Mouse (Mus musculus) ZHBTc4 (cell line): ENCODE measurements around the gene Pltp.

ENCODE experiments used
- DNase-seq: peaks from one replicate; pipeline ENCODE4 v3.0.0-alpha.2; 2011; ENCODE audit warnings: low read depth, low spot score

The Pltp gene

DNA sequence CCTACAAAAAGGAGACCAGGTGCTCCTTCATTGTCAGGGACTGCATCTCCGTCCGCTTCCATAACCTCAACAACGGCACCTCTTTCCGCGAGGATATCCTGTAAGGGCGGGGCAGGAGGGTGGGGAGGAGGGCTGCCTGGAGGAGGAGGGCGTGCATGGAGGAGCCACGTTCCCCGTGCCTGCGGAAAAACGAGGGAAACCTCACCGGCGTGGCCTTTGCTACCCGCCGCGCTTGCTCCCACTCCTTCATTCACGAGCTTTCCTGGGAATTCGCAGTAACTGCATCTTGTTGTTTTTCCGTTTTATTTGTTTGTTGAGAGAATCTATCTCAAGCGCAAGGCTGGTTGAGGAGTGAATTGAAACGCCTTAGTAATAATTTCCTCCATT, 52.2 kb downstream of the Pltp start:
- no peak for DNase-seq

DNA sequence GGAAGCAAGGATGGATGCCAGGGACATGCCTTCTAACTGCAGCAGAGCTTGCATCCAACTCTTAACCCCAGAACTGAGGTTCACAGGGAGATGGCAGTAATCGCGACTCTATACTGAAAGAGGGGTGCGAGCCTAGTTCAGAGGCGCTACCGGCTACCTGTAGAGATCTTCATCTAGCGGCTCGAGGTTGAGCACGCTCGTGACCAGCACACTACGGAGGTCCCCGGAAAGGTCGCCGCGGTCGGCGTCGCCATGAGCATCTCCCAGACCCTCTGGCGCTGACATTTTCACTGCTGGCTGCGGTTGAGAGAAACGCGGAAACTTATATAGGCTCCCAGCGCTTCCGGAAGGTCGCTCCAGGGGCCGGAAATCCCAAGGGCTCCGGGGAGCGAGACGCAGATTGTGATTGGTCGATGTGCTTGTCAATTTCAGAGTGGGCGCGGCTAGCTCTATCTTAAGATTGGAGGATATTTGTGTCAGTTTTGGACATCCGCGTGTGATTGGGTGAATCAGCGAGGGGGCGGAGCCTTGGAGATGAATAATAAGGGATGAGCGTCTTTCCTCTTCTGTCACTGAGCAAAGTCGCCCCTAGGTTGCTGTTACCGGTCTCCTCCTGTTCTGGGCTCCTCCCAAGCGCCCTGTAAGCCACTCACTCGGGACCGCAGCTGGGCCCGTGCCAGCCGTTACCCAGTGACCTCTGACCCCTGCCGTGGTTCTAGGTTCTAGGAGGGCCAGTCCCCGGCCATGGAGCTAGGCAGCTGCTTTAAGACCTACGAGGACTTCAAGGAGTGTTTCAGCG, 52.8 kb downstream of the Pltp start, which contains the start of the genes Acot8 and Zswim3:
Acot8 (minus strand) TSS at position 350 of the 799 bp plus-strand sequence.
Zswim3 (plus strand) TSS at position 566 of the 799 bp plus-strand sequence.
- DNase-seq = peak; percentile 100

DNA sequence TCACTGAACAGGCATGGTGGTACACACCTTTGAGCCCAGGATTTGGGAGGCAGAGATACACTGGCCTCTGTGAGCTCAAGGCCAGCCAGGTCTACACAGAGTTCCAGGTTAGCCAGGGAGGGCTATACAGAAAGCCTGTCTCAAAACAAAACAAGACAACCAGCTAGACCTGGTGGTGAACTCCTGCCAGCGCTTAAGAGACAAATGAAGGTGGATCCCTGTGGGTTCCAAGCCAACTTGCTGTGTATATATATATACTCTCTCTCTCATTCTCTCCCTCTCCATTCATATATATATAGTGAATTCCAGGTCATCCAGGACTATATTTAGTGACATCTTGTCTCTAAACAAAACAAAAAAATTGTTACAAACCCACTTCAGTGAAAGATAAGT, 53.6 kb downstream of the Pltp start:
- no peak for DNase-seq

DNA sequence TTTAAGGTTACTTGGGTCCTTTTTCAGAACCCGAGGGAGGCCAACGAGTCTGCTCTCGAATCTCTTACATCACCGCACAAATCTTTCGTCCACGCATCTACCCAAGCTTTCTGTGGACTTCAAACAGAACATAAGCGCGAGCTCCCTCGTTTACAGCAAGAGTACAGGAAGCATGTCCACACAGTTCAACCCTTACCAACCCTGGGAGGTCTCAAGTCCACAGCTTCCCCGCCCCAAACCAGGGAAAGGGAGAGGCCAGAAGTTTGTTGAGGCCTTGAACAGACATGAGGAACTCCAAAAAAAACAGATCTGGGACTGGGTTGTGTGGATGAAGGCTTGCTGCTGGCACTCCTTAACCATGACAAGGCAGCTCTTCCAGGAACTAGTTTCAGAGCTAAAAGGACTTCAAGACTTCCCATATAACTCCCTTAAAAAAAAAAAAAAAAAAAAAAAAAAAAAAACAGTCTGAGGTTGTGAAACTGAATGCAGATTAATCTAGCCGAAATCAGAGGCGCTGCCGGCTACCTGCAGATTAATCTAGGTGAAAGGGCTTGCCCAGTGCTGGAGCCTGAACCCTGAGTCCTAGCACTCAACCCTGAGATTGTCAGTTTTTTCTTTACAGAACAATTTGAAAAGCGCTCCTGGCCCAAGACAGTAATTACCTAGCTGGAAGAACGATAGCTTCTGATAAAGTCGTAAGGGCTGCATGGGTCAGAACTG, 54.1 kb downstream of the Pltp start:
- no peak for DNase-seq

DNA sequence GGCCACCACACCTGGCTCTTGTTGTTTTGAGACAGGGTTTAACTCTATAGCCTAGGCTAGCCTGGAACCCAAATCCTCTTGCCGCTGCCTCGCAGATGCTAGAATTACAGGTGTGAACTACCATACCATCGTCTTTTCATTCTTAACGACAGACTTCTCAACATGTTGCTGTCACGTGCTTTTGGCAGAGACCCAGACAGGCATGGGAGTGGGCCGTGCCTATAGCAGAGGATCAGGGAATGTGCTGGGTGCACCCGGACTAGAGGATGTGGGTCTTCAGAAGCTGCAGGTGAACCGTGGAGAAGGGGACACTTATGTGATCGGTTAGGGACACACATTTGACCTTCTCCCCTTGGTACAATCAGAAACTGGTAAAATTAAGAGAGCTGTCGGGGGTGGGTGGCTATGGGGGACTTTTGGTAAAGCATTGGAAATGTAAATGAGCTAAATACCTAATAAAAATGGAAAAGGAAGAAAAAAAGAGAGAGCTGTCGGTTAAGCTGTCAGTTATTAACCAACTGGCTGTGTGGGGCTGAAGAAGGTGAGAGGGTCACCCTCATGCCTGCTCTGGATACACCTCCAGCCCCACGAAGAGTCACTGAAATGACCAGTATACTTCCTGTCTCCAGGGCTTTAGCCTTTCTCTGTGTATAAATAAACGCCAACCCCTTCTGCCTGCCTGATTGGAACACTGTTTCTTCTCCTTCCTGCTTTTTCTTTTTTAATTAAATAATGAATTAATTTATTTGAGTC, 57.1 kb downstream of the Pltp start:
- DNase-seq = no peak

DNA sequence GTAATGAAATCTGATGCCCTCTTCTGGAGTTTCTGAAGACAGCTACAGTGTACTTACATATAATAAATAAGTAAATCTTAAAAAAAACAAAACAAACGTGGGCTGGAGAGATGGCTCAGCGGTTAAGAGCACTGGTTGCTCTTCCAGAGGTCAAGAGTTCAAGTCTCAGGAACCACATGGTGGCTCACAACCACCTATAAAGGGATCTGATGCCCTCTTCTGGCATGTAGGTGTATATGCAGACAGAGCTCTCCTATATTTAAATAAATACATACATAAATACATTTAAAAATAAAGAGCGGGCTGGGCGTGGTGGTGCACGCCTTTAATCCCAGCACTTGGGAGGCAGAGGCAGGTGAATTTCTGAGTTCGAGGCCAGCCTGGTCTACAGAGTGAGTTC, 59.0 kb downstream of the Pltp start:
- peak; percentile 76 for DNase-seq

DNA sequence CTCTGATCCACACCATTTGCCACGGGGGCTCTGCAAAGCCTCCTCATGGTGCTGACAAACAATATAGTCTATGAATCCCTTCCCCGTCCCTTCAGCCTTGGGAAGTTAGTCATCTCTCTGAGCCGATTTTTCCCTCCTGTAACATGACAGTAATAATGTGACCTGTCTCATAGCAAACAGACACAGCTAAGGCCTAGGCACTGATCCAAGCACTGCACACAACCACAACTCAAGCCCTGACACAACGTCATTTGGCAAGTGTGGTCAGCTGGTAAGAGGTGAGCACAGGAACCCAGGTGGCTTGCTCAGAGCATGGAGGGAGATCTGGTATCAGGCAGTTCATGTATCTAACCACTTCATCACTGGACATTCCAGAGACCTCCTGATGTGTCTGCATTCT, 61.6 kb downstream of the Pltp start:
- no peak for DNase-seq

DNA sequence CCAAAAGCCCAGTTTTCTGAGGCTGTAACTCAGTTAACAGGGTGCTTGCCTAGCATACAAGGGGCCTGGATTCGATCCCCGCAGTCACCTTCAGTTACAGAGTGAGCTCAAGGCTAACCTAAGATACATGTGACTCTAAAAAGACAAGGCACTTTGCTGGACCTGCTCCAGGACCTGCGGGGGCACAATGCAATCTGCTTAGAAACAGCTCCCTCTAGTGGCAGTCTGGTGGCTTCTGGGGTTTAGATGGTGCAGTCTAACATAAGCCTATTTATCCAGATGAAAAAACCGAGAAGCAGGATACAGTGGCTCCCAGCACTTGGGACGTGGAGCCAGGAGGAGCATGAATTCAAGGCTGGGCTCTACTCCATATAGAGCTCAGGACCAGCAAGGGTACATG, 63.2 kb downstream of the Pltp start:
- peak; percentile 91 for DNase-seq

DNA sequence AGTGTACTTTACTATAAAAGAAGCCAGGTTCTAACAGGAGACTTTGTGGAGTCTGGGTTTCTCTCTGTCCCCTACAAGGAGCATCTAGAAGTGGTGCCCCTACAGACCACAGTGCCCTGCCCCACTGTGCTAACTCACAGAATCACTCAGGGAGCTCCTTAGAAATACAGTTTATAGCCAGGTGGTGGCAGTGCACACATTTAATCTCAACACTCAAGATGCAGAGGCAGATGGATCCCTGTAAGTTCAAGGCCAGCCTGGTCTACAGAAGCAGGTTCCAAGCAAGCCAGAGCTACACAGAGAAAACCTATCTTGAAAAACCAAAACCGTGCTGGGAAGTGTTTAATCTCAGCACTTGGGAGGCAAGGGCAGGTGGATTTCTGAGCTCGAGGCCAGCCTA, 63.7 kb downstream of the Pltp start:
- DNase-seq = peak; percentile 62

DNA sequence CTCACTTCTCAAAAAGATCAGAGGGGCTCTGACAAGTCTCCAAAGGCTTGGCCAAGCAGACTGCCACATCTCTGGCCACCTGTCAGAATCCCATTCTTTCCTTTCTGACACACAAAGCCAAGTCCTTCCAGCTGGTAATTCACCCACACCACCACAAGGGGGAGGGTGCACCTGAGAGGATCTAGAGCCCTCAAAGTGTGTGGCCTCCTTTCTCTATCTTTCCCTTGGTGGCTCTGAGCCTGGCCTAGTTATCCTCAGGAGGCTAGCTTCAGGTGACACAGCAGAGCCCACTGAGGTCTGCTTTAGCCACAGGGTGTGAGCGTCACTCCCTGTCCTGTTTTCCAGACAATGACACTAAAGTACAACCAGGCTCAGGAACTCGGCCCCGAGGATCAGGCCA, 64.3 kb downstream of the Pltp start:
- DNase-seq = peak; percentile 90

DNA sequence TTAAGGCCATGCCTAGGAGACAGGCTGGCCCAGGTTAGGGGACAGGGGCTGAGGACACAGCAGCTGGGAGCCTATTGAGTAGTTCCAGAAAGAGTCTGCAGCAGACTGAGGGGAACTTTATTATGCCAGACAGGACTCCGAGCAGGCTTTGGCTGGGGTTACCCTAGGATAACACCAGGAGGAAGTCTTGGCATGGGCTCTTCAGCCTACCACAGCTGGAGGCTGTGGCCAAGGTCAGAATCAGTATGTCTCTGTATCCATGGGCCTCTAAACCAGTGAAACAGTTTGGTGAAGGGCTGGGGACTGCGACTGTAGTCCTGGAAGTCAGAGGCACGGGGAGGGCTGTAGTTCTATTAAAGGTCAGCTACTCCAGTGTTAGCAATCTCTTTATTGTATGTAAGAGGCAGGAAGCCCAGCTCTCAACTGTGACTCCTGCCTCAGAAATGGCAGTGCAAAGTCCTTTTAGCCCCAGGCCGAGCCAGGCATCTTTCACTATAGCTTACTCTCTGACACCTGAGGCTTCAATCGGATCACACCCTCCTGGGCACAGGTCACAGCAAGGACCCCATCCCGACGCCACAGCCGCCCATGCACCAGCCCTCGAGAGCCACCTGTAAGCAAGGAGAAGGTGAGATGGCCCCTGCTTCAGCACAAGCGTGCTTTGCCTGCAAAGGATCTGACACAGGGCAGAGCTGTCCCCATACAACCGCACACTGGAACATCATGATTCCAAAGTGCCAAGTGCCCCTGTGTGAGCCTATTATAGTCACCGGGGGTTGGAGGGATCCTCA, 64.9 kb downstream of the Pltp start:
- no peak for DNase-seq

DNA sequence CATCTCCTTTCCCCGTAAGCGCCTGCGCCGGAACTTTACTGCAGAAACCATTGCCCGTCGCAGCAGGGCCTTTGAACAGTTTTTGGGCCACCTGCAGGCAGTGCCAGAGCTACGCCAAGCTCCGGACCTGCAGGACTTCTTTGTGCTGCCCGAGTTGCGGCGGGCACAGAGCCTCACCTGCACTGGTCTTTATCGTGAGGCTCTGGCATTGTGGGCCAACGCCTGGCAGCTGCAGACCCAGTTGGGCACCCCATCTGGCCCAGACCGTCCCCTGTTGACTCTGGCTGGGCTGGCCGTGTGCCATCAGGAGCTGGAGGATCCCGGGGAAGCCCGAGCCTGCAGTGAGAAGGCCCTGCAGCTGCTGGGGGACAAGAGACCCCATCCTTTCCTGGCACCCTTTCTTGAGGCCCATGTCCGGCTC, 65.7 kb downstream of the Pltp start:
- no peak for DNase-seq

DNA sequence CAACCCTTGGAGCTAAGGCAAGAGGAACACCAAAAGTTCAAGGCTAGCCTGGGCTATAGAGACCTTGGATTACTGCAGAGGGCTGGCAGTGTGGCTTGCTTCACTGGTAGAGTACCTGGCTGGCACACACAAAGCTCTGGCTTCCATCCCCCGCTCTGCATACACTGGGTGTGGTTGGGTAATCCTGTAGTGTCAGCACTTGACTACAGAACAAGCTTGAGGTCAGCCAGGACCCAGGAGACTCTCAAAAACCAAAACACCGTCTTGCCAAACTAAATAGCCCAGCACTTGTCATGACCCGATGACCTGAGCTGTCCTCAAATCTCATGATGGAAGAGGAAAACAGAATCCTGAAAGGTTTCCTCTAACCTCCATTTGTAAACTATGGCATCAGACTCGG, 67.1 kb downstream of the Pltp start:
- DNase-seq = no peak
